Mouse (Mus musculus) C2C12 (cell line): ENCODE measurements at regions not wholly inside any gene's neighbourhood (a gene's known extent, or its start where the extent isn't known, plus 50 kb on each side); places are given as distances from the start of the nearest gene placed in this dataset.
A peak's percentile ranks its signal among the peaks of the same experiment; 100 is the strongest.

Experiments
- H3K27me3 ChIP-seq: one replicate; pipeline ENCODE4 v1.6.1; 2011; ENCODE audit not compliant: control insufficient read depth, insufficient read depth, insufficient read length
- H3K36me3 ChIP-seq: one replicate; pipeline ENCODE4 v1.6.1; 2011; ENCODE audit not compliant: control insufficient read depth, insufficient read depth
- H3K4me3 ChIP-seq: one replicate; pipeline ENCODE4 v1.5.1; 2011; ENCODE audit warnings: mild to moderate bottlenecking, control low read depth; ENCODE audit not compliant: poor library complexity, insufficient read depth, severe bottlenecking
- H3K79me2 ChIP-seq: one replicate; pipeline ENCODE4 v1.6.1; 2011; ENCODE audit not compliant: control insufficient read depth, insufficient read depth
- H3K79me3 ChIP-seq: one replicate; pipeline ENCODE4 v1.6.1; 2011; ENCODE audit warnings: low read depth, control low read depth
- H3ac ChIP-seq: one replicate; pipeline ENCODE3; 2011; ENCODE audit warnings: low read depth; ENCODE audit not compliant: control insufficient read depth, insufficient read length
- CEBPB ChIP-seq: IDR thresholded peaks from one replicate; pipeline ENCODE4 v1.6.1; 2011; ENCODE audit warnings: low read depth, mild to moderate bottlenecking, control low read depth, moderate library complexity
- CTCF ChIP-seq: IDR thresholded peaks from one replicate; pipeline ENCODE4 v1.5.1; 2011; ENCODE audit not compliant: control insufficient read depth, insufficient read depth, insufficient read length
- FOSL1 ChIP-seq: IDR thresholded peaks from one replicate; pipeline ENCODE4 v1.8.0; 2011; ENCODE audit warnings: mild to moderate bottlenecking, low read length; ENCODE audit not compliant: poor library complexity, insufficient read depth, severe bottlenecking
- MAX ChIP-seq: IDR thresholded peaks from one replicate; pipeline ENCODE4 v1.6.1; 2011; ENCODE audit warnings: mild to moderate bottlenecking, control low read depth
- MYOD1 ChIP-seq: IDR thresholded peaks from one replicate; pipeline ENCODE4 v1.6.1; 2011; ENCODE audit warnings: low read depth; ENCODE audit not compliant: control insufficient read depth, insufficient read length
- MYOG ChIP-seq: IDR thresholded peaks from one replicate; pipeline ENCODE4 v1.6.1; 2011; ENCODE audit not compliant: control insufficient read depth, insufficient read length; ENCODE audit errors: extremely low read depth
- USF1 ChIP-seq: IDR thresholded peaks from one replicate; pipeline ENCODE4 v1.6.1; 2011; ENCODE audit warnings: low read depth, mild to moderate bottlenecking, control low read depth, moderate library complexity

DNA sequence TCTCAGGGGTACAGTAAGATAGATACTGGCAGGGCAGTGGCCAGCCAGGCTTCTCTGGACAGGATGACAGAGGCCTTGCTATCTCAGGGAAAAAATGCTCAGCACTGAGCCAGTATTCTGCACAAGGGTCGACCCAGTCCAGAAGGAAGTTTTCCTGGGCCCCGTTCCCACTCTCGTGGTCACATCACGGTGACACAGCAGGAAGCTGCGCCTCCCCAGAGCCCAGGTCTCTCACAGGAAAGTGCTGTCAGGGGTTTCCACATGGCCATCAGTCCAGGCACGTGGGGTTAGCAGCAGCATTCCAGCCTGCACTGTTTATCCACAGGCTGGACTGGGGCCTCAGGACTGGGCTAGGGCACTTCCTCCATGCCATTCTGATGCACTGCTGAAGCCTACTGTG, 103.5 kb upstream of the Ngf start:
- Histone ChIP-seq H3ac (no peak overlapping the region), H3K79me3 (no peaks in the 10 kb centered on the region), H3K4me3 (no peak overlapping the region), H3K79me2 (no peaks in the 10 kb centered on the region), H3K36me3 (no peaks in the 10 kb centered on the region), H3K27me3 (no peaks in the 10 kb centered on the region)
- TF ChIP-seq MAX, result peak; percentile 100
- TF ChIP-seq MYOG, result no peak
- TF ChIP-seq CEBPB, result no peak
- TF ChIP-seq FOSL1, result peak; percentile 1
- TF ChIP-seq CTCF, result no peak
- TF ChIP-seq USF1, result peak; percentile 76
- no peak for TF ChIP-seq MYOD1

GRCm38 (mm10) chr3:102364326-102364935, 105.3 kb upstream of the Ngf start:
- H3K27me3 ChIP-seq, result no peaks in the 10 kb centered on the region
- peak; percentile 54 for TF ChIP-seq MAX
- peak; percentile 94 for TF ChIP-seq FOSL1
- no peak for TF ChIP-seq MYOD1
- peak overlapping the region; percentile 22 for H3ac ChIP-seq
- H3K79me3 ChIP-seq, result no peaks in the 10 kb centered on the region
- no peak overlapping the region for H3K4me3 ChIP-seq
- no peaks in the 10 kb centered on the region for H3K36me3 ChIP-seq
- H3K79me2 ChIP-seq, result no peaks in the 10 kb centered on the region

- TF ChIP-seq USF1 (no peak), MYOD1 (no peak), CTCF (no peak), FOSL1 (no peak), CEBPB (no peak), MAX (no peak), MYOG (no peak)
- H3K27me3 ChIP-seq, result no peaks in the 10 kb centered on the region
- no peak overlapping the region for H3K4me3 ChIP-seq
- H3K79me3 ChIP-seq, result no peaks in the 10 kb centered on the region
- H3K79me2 ChIP-seq, result no peaks in the 10 kb centered on the region
- no peaks in the 10 kb centered on the region for H3K36me3 ChIP-seq
- H3ac ChIP-seq, result no peak overlapping the region
Measured at GRCm38 (mm10) chr3:102360732-102361280, 108.9 kb upstream of the Ngf start.

- no peaks in the 10 kb centered on the region for H3K79me2 ChIP-seq
- no peaks in the 10 kb centered on the region for H3K79me3 ChIP-seq
- TF ChIP-seq CEBPB, result no peak
- TF ChIP-seq MAX, result no peak
- TF ChIP-seq FOSL1, result no peak
- no peak for TF ChIP-seq MYOG
- no peak for TF ChIP-seq CTCF
- TF ChIP-seq MYOD1, result no peak
- no peak for TF ChIP-seq USF1
- no peaks in the 10 kb centered on the region for H3K36me3 ChIP-seq
- no peak overlapping the region for H3K4me3 ChIP-seq
- H3ac ChIP-seq, result no peak overlapping the region
- H3K27me3 ChIP-seq, result no peaks in the 10 kb centered on the region
Measured at GRCm38 (mm10) chr3:102358801-102359200, 110.9 kb upstream of the Ngf start.

- Histone ChIP-seq H3K36me3 (no peaks in the 10 kb centered on the region), H3K27me3 (no peaks in the 10 kb centered on the region), H3K79me2 (no peaks in the 10 kb centered on the region), H3ac (no peak overlapping the region), H3K4me3 (no peak overlapping the region), H3K79me3 (no peaks in the 10 kb centered on the region)
- TF ChIP-seq MYOG (no peak), USF1 (no peak), FOSL1 (no peak), CEBPB (no peak), MAX (no peak), MYOD1 (no peak), CTCF (no peak)
Measured at GRCm38 (mm10) chr3:102357062-102357610, 112.6 kb upstream of the Ngf start.

GRCm38 (mm10) chr3:102355352-102355751, 114.4 kb upstream of the Ngf start:
- H3K36me3 ChIP-seq, result no peaks in the 10 kb centered on the region
- no peaks in the 10 kb centered on the region for H3K79me2 ChIP-seq
- no peaks in the 10 kb centered on the region for H3K27me3 ChIP-seq
- no peak overlapping the region for H3K4me3 ChIP-seq
- no peak overlapping the region for H3ac ChIP-seq
- H3K79me3 ChIP-seq, result no peaks in the 10 kb centered on the region
- TF ChIP-seq MAX, result no peak
- peak; percentile 15 for TF ChIP-seq FOSL1
- peak; percentile 70 for TF ChIP-seq CEBPB
